Comparison of ENCODE assay signal across 24 mouse cellular contexts in genomic region chr1:35238139-35238538, GRCm38 (mm10).
"Had no signal": no experiment of that assay in that cellular context is flagged by ENCODE, and none has a peak within 500 bp of the region (broad histone marks: within the 10 kb centered on the region; RNA-seq: fewer than 3 reads in every experiment).

No protein-coding gene starts in this region.

- H3K27ac ChIP-seq: gastrocnemius, adult 2 months; heart, embryonic 13.5 days; heart, embryonic 15.5 days; hindbrain, embryonic 13.5 days; hindbrain, embryonic 15.5 days; hindbrain, postnatal 0 days; kidney, embryonic 15.5 days; kidney, postnatal 0 days; left cerebral cortex, adult 2 months; limb, embryonic 10.5 days; limb, embryonic 12.5 days; liver, embryonic 13.5 days; liver, embryonic 15.5 days had no signal

- H3K27me3 ChIP-seq: heart, embryonic 13.5 days; heart, embryonic 15.5 days; hindbrain, embryonic 13.5 days; hindbrain, embryonic 15.5 days; kidney, embryonic 15.5 days; limb, embryonic 12.5 days; liver, embryonic 13.5 days; liver, embryonic 15.5 days had no signal

- H3K4me3 ChIP-seq: gastrocnemius, adult 2 months; heart, embryonic 13.5 days; heart, embryonic 15.5 days; hindbrain, embryonic 13.5 days; hindbrain, embryonic 15.5 days; kidney, embryonic 15.5 days; left cerebral cortex, adult 2 months; limb, embryonic 10.5 days; limb, embryonic 12.5 days; liver, embryonic 13.5 days; liver, embryonic 15.5 days had no signal

- H3K4me1 ChIP-seq: heart, embryonic 13.5 days; heart, embryonic 15.5 days; kidney, embryonic 15.5 days; limb, embryonic 10.5 days; liver, embryonic 13.5 days; liver, embryonic 15.5 days had no signal

- DNase-seq: gastrocnemius, adult 2 months; gastrocnemius, postnatal 10 days; gastrocnemius, postnatal 25 days; heart, adult 18-20 months; heart, postnatal 14 days; heart, postnatal 36 days; kidney, adult 11 months; kidney, adult 2 months; kidney, adult 9 months; kidney, postnatal 14 days; kidney, postnatal 36 days; liver; liver, embryonic 13.5 days had no signal

- H3K9ac ChIP-seq: heart, embryonic 13.5 days; heart, embryonic 15.5 days; hindbrain, embryonic 13.5 days; hindbrain, embryonic 15.5 days; kidney, embryonic 15.5 days; limb, embryonic 12.5 days; liver, embryonic 13.5 days; liver, embryonic 15.5 days had no signal

- H3K36me3 ChIP-seq: heart, embryonic 13.5 days; heart, embryonic 15.5 days; hindbrain, embryonic 13.5 days; hindbrain, embryonic 15.5 days; kidney, embryonic 15.5 days; limb, embryonic 10.5 days; limb, embryonic 12.5 days; liver, embryonic 13.5 days; liver, embryonic 15.5 days had no signal
